In the genomic region with DNA sequence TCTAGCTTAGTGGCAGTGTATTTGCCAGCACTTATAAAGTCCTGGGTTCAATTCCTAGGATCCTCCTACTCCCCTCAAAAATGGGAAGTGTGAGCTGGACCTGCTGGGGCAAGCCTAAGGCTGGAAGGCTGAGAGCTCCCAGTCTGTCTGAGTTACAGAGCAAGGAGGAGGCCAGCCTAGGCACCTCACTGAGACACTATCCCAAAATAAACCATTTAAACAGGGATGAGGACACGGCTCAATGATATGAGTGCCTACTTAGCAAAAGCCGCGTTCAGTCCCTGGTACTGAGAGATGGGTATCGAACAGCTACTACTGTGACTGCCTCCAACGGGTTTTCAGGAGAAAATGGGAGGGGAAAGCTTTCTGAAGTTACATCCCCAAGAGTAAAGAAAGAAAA, we compare ENCODE assay signal across 13 mouse cellular contexts. TPM values are rescaled to one million over a fixed set of nuclear protein-coding genes. Genes with fewer than 3 reads are reported as not detected.
DNase-seq lines count a peak whose midpoint lies in the region; ATAC-seq lines count a peak whose summit lies in the region.
"Had no signal": no experiment of that assay in that cellular context is flagged by ENCODE, and none has a peak within 500 bp of the region (broad histone marks: within the 10 kb centered on the region; RNA-seq: fewer than 3 reads in every experiment).

No protein-coding gene starts in this region.

- no peak overlapping the region for H3K4me2 ChIP-seq in heart, embryonic 11.5 days
- H3K4me2 ChIP-seq in lung, embryonic 15.5 days, result no peak overlapping the region
- no peak overlapping the region for H3K4me2 ChIP-seq in neural tube, embryonic 15.5 days

- H3K27ac ChIP-seq in heart, embryonic 11.5 days (ENCODE audit: low read depth, low read length), result peak overlapping the region; percentile 70; the same call in 1 of the 2 replicates
- H3K27ac ChIP-seq in lung, embryonic 15.5 days, result peak overlapping the region; percentile 51
- H3K27ac ChIP-seq in neural tube, embryonic 15.5 days (replicated peaks), result peak overlapping the region; percentile 67; the same call in 1 of the 2 replicates

- H3K9me3 ChIP-seq in heart, embryonic 11.5 days (replicated peaks; ENCODE audit: control insufficient read depth, low read length), result no peaks in the 10 kb centered on the region
- H3K9me3 ChIP-seq in lung, embryonic 15.5 days, result no peaks in the 10 kb centered on the region
- H3K9me3 ChIP-seq in neural tube, embryonic 15.5 days (replicated peaks), result no peaks in the 10 kb centered on the region

- H3K4me3 ChIP-seq in heart, embryonic 11.5 days (ENCODE audit: low read depth, low read length), result no peak overlapping the region
- no peak overlapping the region for H3K4me3 ChIP-seq in lung, embryonic 15.5 days
- H3K4me3 ChIP-seq in neural tube, embryonic 15.5 days (replicated peaks), result no peak overlapping the region

- peaks cover 40% of the 10 kb centered on the region for H3K4me1 ChIP-seq in heart, embryonic 11.5 days (ENCODE audit: control insufficient read depth, insufficient read depth, low read length)
- H3K4me1 ChIP-seq in lung, embryonic 15.5 days, result peaks cover 52% of the 10 kb centered on the region
- H3K4me1 ChIP-seq in neural tube, embryonic 15.5 days, result peaks cover 51% of the 10 kb centered on the region

- no peaks in the 10 kb centered on the region for H3K36me3 ChIP-seq in heart, embryonic 11.5 days (ENCODE audit: control insufficient read depth, insufficient read depth, low read length)
- no peaks in the 10 kb centered on the region for H3K36me3 ChIP-seq in lung, embryonic 15.5 days
- H3K36me3 ChIP-seq in neural tube, embryonic 15.5 days, result no peaks in the 10 kb centered on the region

- DNase-seq in heart, postnatal 10 days, result no peak
- DNase-seq in lung, postnatal 36 days, result no peak
- no peak for DNase-seq in urinary bladder, adult 2 months (ENCODE audit: low spot score)
- DNase-seq: adrenal gland, postnatal 25 days; cerebellum, adult 11 months; embryo, embryonic 11 days; lung, postnatal 14 days; retina, postnatal 1 day; thymus, postnatal 4 days had no signal

- no peak overlapping the region; the same call in 1 of the 2 replicates for H3K9ac ChIP-seq in heart, embryonic 11.5 days (ENCODE audit: low read depth, low read length)
- H3K9ac ChIP-seq in lung, embryonic 15.5 days, result no peak overlapping the region
- H3K9ac ChIP-seq in neural tube, embryonic 15.5 days (replicated peaks), result no peak overlapping the region

- WGBS in heart, embryonic 11.5 days (ENCODE audit: insufficient replicate concordance), result 58% methylated on average over 5 of the region's 5 CpGs
- WGBS in lung, embryonic 15.5 days, result 80% methylated on average over 5 of the region's 5 CpGs
- 57% methylated on average over 5 of the region's 5 CpGs for WGBS in neural tube, embryonic 15.5 days

- intact Hi-C loops in heart, postnatal 10 days (cut with DNase I), result loop anchor here (5.0 kb wide), 2 partner anchors 32 to 38 kb away; a partner anchor contains a TSS

- no peaks in the 10 kb centered on the region for H3K27me3 ChIP-seq in heart, embryonic 11.5 days (ENCODE audit: control insufficient read depth, insufficient read depth, low read length)
- no peaks in the 10 kb centered on the region for H3K27me3 ChIP-seq in lung, embryonic 15.5 days
- no peaks in the 10 kb centered on the region for H3K27me3 ChIP-seq in neural tube, embryonic 15.5 days (replicated peaks)

- ATAC-seq in heart, embryonic 11.5 days (replicated peaks; ENCODE audit: insufficient number of reproducible peaks, low FRiP score, low TSS enrichment), result no peak
- no peak for ATAC-seq in lung, embryonic 15.5 days (ENCODE audit: borderline replicate concordance, extremely low read depth, low FRiP score, low TSS enrichment)
- ATAC-seq in granulocyte monocyte progenitor cell, adult 5-6 weeks (replicated peaks; ENCODE audit: poor library complexity, severe bottlenecking), result peak; percentile 18; the same call in 1 of the 2 replicates
- no peak for ATAC-seq in neural tube, embryonic 15.5 days (ENCODE audit: low FRiP score)

RNA-seq across cellular contexts. Expression of a gene that starts 33.8 kb away (rescaled TPM):
- 13.4 and 14.2 TPM in 2 replicates for polyA plus RNA-seq in heart, embryonic 11.5 days (2014; fragmentation: Nextera tagmentation; extraction: Ambion mirVana)
- 10 to 100 TPM; 20.6 to 20.7 TPM for total RNA-seq in heart, postnatal 10 days (2021)
- 22.7 and 26.1 TPM in 2 replicates for polyA plus RNA-seq in lung, embryonic 15.5 days (2015; fragmentation: Nextera tagmentation; extraction: Ambion mirVana)
- total RNA-seq in granulocyte monocyte progenitor cell, adult 5-6 weeks (2014; fragmentation: Nextera tagmentation), result 21.7 and 33.0 TPM in 2 replicates
- 6.2 and 6.8 TPM in 2 replicates for total RNA-seq in granulocyte monocyte progenitor cell, adult 5-6 weeks (2017)
- polyA plus RNA-seq in neural tube, embryonic 15.5 days (2015; fragmentation: Nextera tagmentation; extraction: Ambion mirVana), result 18.4 and 20.7 TPM in 2 replicates
- polyA plus RNA-seq in urinary bladder, adult 2 months (2012; rRNA removed), result 12.0 and 16.4 TPM in 2 replicates
